Comparison of ENCODE assay signal across 9 mouse cellular contexts in the genomic region with DNA sequence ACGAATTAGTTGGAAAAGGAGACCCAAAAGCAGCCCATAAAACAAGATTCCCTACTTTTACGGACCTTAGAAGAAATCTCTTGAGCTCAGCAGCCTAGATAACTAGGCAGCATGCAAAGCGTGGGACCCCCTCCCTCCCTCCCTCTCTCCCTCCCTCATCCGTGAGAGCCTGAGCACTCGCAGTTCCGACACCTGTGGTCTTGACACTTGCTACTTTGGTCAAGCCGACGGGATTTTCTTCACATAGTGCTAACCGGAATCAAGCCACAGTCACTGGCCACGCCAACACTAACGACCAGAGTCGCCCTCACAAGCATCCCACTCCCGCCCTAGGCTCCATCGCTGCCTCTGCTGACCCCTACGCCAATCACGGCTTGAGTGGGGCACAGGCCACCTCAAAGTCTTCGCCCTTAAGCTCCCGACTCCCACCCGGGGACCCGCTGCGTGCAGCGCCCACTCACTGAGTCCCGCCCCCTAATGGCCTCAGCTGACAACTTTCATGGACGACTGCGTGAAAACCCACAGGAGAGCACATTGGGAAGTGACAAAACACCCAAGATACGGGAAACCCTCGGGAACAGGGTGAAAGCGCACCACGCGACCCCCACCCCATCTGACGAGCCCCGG. TPM values are rescaled to one million over a fixed set of nuclear protein-coding genes. Genes with fewer than 3 reads are reported as not detected.
DNase-seq lines count a peak whose midpoint lies in the region; ATAC-seq and TF ChIP-seq lines count a peak whose summit lies in the region.
"Had no signal": no experiment of that assay in that cellular context is flagged by ENCODE, and none has a peak within 500 bp of the region (broad histone marks: within the 10 kb centered on the region; RNA-seq: fewer than 3 reads in every experiment).

No protein-coding gene starts in this region.

- H3K9ac ChIP-seq in embryonic facial prominence, embryonic 11.5 days (replicated peaks; ENCODE audit: low read length) = peak overlapping the region; percentile 71
- peak overlapping the region; percentile 80 for H3K9ac ChIP-seq in hindbrain, postnatal 0 days (replicated peaks; ENCODE audit: low read length)
- H3K9ac ChIP-seq in midbrain, embryonic 14.5 days (replicated peaks; ENCODE audit: low read length) = peak overlapping the region; percentile 79

- peak overlapping the region; percentile 68 for H3K4me2 ChIP-seq in embryonic facial prominence, embryonic 11.5 days (ENCODE audit: low read depth, low read length)
- peak overlapping the region; percentile 80 for H3K4me2 ChIP-seq in hindbrain, postnatal 0 days (ENCODE audit: low read depth, low read length)
- peak overlapping the region; percentile 70 for H3K4me2 ChIP-seq in midbrain, embryonic 14.5 days (ENCODE audit: low read length)

- no peak for TF ChIP-seq CTCF in spleen, adult 2 months (IDR thresholded peaks at IDR 0.05; ENCODE audit: extremely low read depth, insufficient read depth, insufficient read length, insufficient replicate concordance)
- peak; percentile 44 for TF ChIP-seq CTCF in hindbrain, postnatal 0 days (IDR thresholded peaks at IDR 0.05; ENCODE audit: low read depth)

- H3K9me3 ChIP-seq in embryonic facial prominence, embryonic 11.5 days (replicated peaks; ENCODE audit: control insufficient read depth, low read length) = no peaks in the 10 kb centered on the region
- H3K9me3 ChIP-seq in hindbrain, postnatal 0 days (ENCODE audit: low read length) = no peaks in the 10 kb centered on the region
- no peaks in the 10 kb centered on the region for H3K9me3 ChIP-seq in midbrain, embryonic 14.5 days (ENCODE audit: control insufficient read depth, low read length)

- TF ChIP-seq POLR2A in spleen, adult 2 months (IDR thresholded peaks at IDR 0.05; ENCODE audit: low read depth, low read length) = no peak

- no peaks in the 10 kb centered on the region; the same call in 1 of the 2 replicates for H3K4me1 ChIP-seq in spleen, adult 2 months (ENCODE audit: control insufficient read depth, insufficient read depth, insufficient read length)
- no peaks in the 10 kb centered on the region for H3K4me1 ChIP-seq in embryonic facial prominence, embryonic 11.5 days (ENCODE audit: control insufficient read depth, insufficient read depth, low read length)
- H3K4me1 ChIP-seq in hindbrain, postnatal 0 days (ENCODE audit: insufficient read depth, low read length) = no peaks in the 10 kb centered on the region
- peaks cover 9% of the 10 kb centered on the region for H3K4me1 ChIP-seq in midbrain, embryonic 14.5 days (ENCODE audit: control insufficient read depth, insufficient read depth, low read length)

- peak; percentile 5 to 41 for DNase-seq in spleen, adult 2 months (ENCODE audit: low read depth in 1 of 2, low spot score in 2 of 2)
- DNase-seq in spleen, adult 12 weeks (ENCODE audit: low spot score) = no peak
- DNase-seq in embryonic facial prominence, embryonic 11.5 days (ENCODE audit: low spot score) = peak; percentile 7
- peak; percentile 36 for DNase-seq in hindbrain, postnatal 0 days (ENCODE audit: low spot score)
- no peak for DNase-seq in midbrain, embryonic 14.5 days
- no peak for DNase-seq in adrenal gland, postnatal 10 days
- no peak for DNase-seq in adrenal gland, adult (ENCODE audit: inconsistent age in 2 of 2, low spot score in 1 of 2)
- DNase-seq in right cerebral cortex, postnatal 4 days = no peak

- no peaks in the 10 kb centered on the region for H3K27me3 ChIP-seq in spleen, adult 2 months (ENCODE audit: control insufficient read depth, insufficient read depth, low read length)
- H3K27me3 ChIP-seq in embryonic facial prominence, embryonic 11.5 days (ENCODE audit: control insufficient read depth, insufficient read depth, low read length) = no peaks in the 10 kb centered on the region
- no peaks in the 10 kb centered on the region for H3K27me3 ChIP-seq in hindbrain, postnatal 0 days (ENCODE audit: insufficient read depth, low read length)
- H3K27me3 ChIP-seq in midbrain, embryonic 14.5 days (ENCODE audit: control insufficient read depth, insufficient read depth, low read length) = no peaks in the 10 kb centered on the region

- peak overlapping the region; percentile 87 for H3K4me3 ChIP-seq in spleen, adult 2 months (ENCODE audit: extremely low read depth, insufficient read depth, insufficient read length)
- peak overlapping the region; percentile 67 for H3K4me3 ChIP-seq in embryonic facial prominence, embryonic 11.5 days (ENCODE audit: low read depth, low read length)
- peak overlapping the region; percentile 83 for H3K4me3 ChIP-seq in hindbrain, postnatal 0 days (ENCODE audit: low read length)
- H3K4me3 ChIP-seq in midbrain, embryonic 14.5 days (replicated peaks; ENCODE audit: low read depth, low read length) = peak overlapping the region; percentile 75

- peaks cover 8% of the 10 kb centered on the region for H3K36me3 ChIP-seq in spleen, adult 2 months (ENCODE audit: control insufficient read depth, insufficient read depth, low read length)
- H3K36me3 ChIP-seq in embryonic facial prominence, embryonic 11.5 days (replicated peaks; ENCODE audit: control insufficient read depth, insufficient read depth, low read depth, low read length) = no peaks in the 10 kb centered on the region; the same call in 1 of the 2 replicates
- peaks cover 5% of the 10 kb centered on the region; the same call in 1 of the 2 replicates for H3K36me3 ChIP-seq in hindbrain, postnatal 0 days (ENCODE audit: insufficient read depth, low read length)
- H3K36me3 ChIP-seq in midbrain, embryonic 14.5 days (ENCODE audit: control insufficient read depth, insufficient read depth, low read length) = peaks cover 29% of the 10 kb centered on the region

- H3K27ac ChIP-seq in spleen, adult 2 months (ENCODE audit: insufficient read depth, low read length) = peak overlapping the region; percentile 82
- H3K27ac ChIP-seq in embryonic facial prominence, embryonic 11.5 days (replicated peaks; ENCODE audit: low read depth, low read length) = 0 out of 2 replicates have a peak overlapping the region, but pooled peaks have one; percentile 5
- peak overlapping the region; percentile 89 for H3K27ac ChIP-seq in hindbrain, postnatal 0 days
- H3K27ac ChIP-seq in midbrain, embryonic 14.5 days (replicated peaks; ENCODE audit: low read depth, low read length) = peak overlapping the region; percentile 80

- WGBS in spleen, adult 2 months = 1% methylated on average over 32 of the region's 32 CpGs
- 2% methylated on average over 32 of the region's 32 CpGs for WGBS in embryonic facial prominence, embryonic 11.5 days
- 2% methylated on average over 32 of the region's 32 CpGs for WGBS in hindbrain, postnatal 0 days
- 1% methylated on average over 32 of the region's 32 CpGs for WGBS in midbrain, embryonic 14.5 days

- peak; percentile 58 for ATAC-seq in embryonic facial prominence, embryonic 11.5 days (replicated peaks; ENCODE audit: insufficient number of reproducible peaks, low FRiP score, low TSS enrichment, low read depth)
- peak; percentile 74; the same call in 1 of the 2 replicates for ATAC-seq in hindbrain, postnatal 0 days
- peak; percentile 67 for ATAC-seq in midbrain, embryonic 14.5 days (ENCODE audit: low FRiP score, low TSS enrichment)

RNA-seq across cellular contexts. Expression of a gene that starts 0.6 kb away (rescaled TPM):
- 2.9 and 4.1 TPM in 2 replicates for polyA plus RNA-seq in spleen, adult 2 months (2012; rRNA removed)
- polyA plus RNA-seq in embryonic facial prominence, embryonic 11.5 days (2014; fragmentation: Nextera tagmentation; extraction: Ambion mirVana) = 17.9 and 20.4 TPM in 2 replicates
- 14.3 and 21.2 TPM in 2 replicates for total RNA-seq in hindbrain, postnatal 0 days (2014; rRNA removed)
- polyA plus RNA-seq in hindbrain, postnatal 0 days (2015; fragmentation: Nextera tagmentation; extraction: Ambion mirVana) = 11.8 and 13.4 TPM in 2 replicates
- 18.7 and 29.5 TPM in 2 replicates for polyA plus RNA-seq in midbrain, embryonic 14.5 days (2014; fragmentation: Nextera tagmentation; extraction: Ambion mirVana)
- 10 to 100 TPM; 14.3 to 19.4 TPM for total RNA-seq in adrenal gland, postnatal 10 days (2021)

RNA-seq across cellular contexts. Expression of a gene that starts 38.6 kb away (rescaled TPM):
- polyA plus RNA-seq in spleen, adult 2 months (2012; rRNA removed) = 0.94 and 0.99 TPM in 2 replicates
- polyA plus RNA-seq in embryonic facial prominence, embryonic 11.5 days (2014; fragmentation: Nextera tagmentation; extraction: Ambion mirVana) = 0.10 TPM in 1 of 2 replicates, not detected in the other
- total RNA-seq in hindbrain, postnatal 0 days (2014; rRNA removed) = not detected in 2 replicates
- 0.26 and 0.30 TPM in 2 replicates for polyA plus RNA-seq in hindbrain, postnatal 0 days (2015; fragmentation: Nextera tagmentation; extraction: Ambion mirVana)
- polyA plus RNA-seq in midbrain, embryonic 14.5 days (2014; fragmentation: Nextera tagmentation; extraction: Ambion mirVana) = 0.16 and 0.21 TPM in 2 replicates
- under 1 TPM in 1 of 2 experiments, not detected in 1; 0.24 TPM for total RNA-seq in adrenal gland, postnatal 10 days (2021)
- total RNA-seq: heart, postnatal 14 days had no signal

Comparison
In these comparisons a context has a peak if more than half of its experiments do, and no peak if none do; other contexts are left out.
1. DNase-seq: peak in spleen, adult 2 months (2 of 2), embryonic facial prominence, embryonic 11.5 days (single experiment) and hindbrain, postnatal 0 days (single experiment); none in spleen, adult 12 weeks (single experiment), midbrain, embryonic 14.5 days (single experiment), adrenal gland, postnatal 10 days (single experiment), adrenal gland, adult (0 of 2) and right cerebral cortex, postnatal 4 days (single experiment).
2. H3K27ac ChIP-seq: peak in every context shown above with its lines; median percentile 89 in hindbrain, postnatal 0 days; 82 in spleen, adult 2 months; 80 in midbrain, embryonic 14.5 days; 5 in embryonic facial prominence, embryonic 11.5 days.
3. Peak in every context shown above with its lines, with median percentiles within 50 percentile points of each other: H3K4me3 ChIP-seq, ATAC-seq, H3K4me2 ChIP-seq and H3K9ac ChIP-seq.